Mouse (Mus musculus) heart, adult 2 months (tissue): ENCODE measurements around the gene Acvr1. TPM values are rescaled to one million over a fixed set of nuclear protein-coding genes. Genes with fewer than 3 reads are reported as not detected.

Experiments
- DNase-seq, 2 experiments: peaks; one replicate each; pipeline ENCODE4 v3.0.0; 2021
- H3K27ac ChIP-seq: fragments of 200-600 bp; 2 replicates; pipeline ENCODE4 v1.8.1; 2022
- H3K27me3 ChIP-seq: fragments of 200-500 bp; 2 replicates; pipeline ENCODE4 v1.6.1; 2012; ENCODE audit warnings: mild to moderate bottlenecking, low read length, inconsistent platforms, mixed read lengths; ENCODE audit not compliant: control insufficient read depth, insufficient read depth
- H3K36me3 ChIP-seq: fragments of 200-500 bp; 2 replicates; pipeline ENCODE4 v1.6.1; 2012; ENCODE audit warnings: low read length, inconsistent platforms; ENCODE audit not compliant: control insufficient read depth, insufficient read depth
- H3K4me1 ChIP-seq: fragments of 200-500 bp; 2 replicates; pipeline ENCODE4 v1.6.1; 2011; ENCODE audit warnings: low read length; ENCODE audit not compliant: control insufficient read depth, insufficient read depth
- H3K4me3 ChIP-seq: fragments of 200-600 bp; 2 replicates; pipeline ENCODE4 v1.8.1; 2022
- H3K79me2 ChIP-seq: fragments of 200-500 bp; replicated peaks from 2 replicates; pipeline ENCODE4 v1.6.1; 2012; ENCODE audit warnings: mild to moderate bottlenecking, inconsistent platforms, low read length, moderate library complexity, mixed read lengths; ENCODE audit not compliant: control insufficient read depth, insufficient read depth
- H3K9ac ChIP-seq: fragments of 200-500 bp; 2 replicates; pipeline ENCODE4 v1.6.1; 2012; ENCODE audit warnings: low read depth, mild to moderate bottlenecking, control low read depth, inconsistent platforms, low read length, mixed read lengths
- CTCF ChIP-seq: fragments of 200-600 bp; IDR thresholded peaks from 2 replicates; pipeline ENCODE4 v1.8.1; 2022; ENCODE audit warnings: antibody characterized with exemption, mild to moderate bottlenecking, moderate library complexity
- EP300 ChIP-seq: fragments of 200-500 bp; IDR thresholded peaks from 2 replicates; pipeline ENCODE4 v1.6.1; 2011; ENCODE audit warnings: low read depth, low read length, control low read depth; ENCODE audit not compliant: insufficient read depth
- POLR2A ChIP-seq: fragments of 200-500 bp; IDR thresholded peaks from 2 replicates; pipeline ENCODE4 v1.6.1; 2011; ENCODE audit warnings: mild to moderate bottlenecking, low read depth, low read length, control low read depth; ENCODE audit not compliant: insufficient read depth
- WGBS: fragments of 180-500 bp; shearing (Covaris S2); methylation state at CpG from one replicate; pipeline ENCODE4 v1.1.7; 2018; 5-methylcytosine and 5-hydroxymethylcytosine counted together
- intact Hi-C: fragments of 180-260 bp; cut with DNase I; formaldehyde crosslinking; loops from one replicate; pipeline ENCODE4 v1.15.1; 2025
- long read RNA-seq: library from polyadenylated mRNA; stranded (forward); transcript quantifications from one replicate; pipeline ENCODE4 v2.0.0, GENCODE M21; 2021
- polyA plus RNA-seq: library from polyadenylated mRNA; depleted of rRNA; stranded (reverse); fragments of >200 nt; gene quantifications from 2 replicates; pipeline ENCODE4 v1.2.3, GENCODE M21; 2012; rRNA removed
- total RNA-seq, 2 experiments: library from RNA; stranded (reverse); gene quantifications; 2 replicates each; pipeline ENCODE4 v1.2.3; 2021

Gene Acvr1
- total RNA-seq, result 10 to 100 TPM; 14.6 to 15.7 TPM
- polyA plus RNA-seq, result 7.4 and 12.1 TPM in 2 replicates
- long read RNA-seq, transcript Acvr1-204 (12 exons, 3,050 nt), result major isoform, 6 of 10 reads
- long read RNA-seq, partial matches to known transcripts, result 1 of 10 reads
- long read RNA-seq, other reads (novel, unspliced or antisense), result 0 of 10 reads

DNA sequence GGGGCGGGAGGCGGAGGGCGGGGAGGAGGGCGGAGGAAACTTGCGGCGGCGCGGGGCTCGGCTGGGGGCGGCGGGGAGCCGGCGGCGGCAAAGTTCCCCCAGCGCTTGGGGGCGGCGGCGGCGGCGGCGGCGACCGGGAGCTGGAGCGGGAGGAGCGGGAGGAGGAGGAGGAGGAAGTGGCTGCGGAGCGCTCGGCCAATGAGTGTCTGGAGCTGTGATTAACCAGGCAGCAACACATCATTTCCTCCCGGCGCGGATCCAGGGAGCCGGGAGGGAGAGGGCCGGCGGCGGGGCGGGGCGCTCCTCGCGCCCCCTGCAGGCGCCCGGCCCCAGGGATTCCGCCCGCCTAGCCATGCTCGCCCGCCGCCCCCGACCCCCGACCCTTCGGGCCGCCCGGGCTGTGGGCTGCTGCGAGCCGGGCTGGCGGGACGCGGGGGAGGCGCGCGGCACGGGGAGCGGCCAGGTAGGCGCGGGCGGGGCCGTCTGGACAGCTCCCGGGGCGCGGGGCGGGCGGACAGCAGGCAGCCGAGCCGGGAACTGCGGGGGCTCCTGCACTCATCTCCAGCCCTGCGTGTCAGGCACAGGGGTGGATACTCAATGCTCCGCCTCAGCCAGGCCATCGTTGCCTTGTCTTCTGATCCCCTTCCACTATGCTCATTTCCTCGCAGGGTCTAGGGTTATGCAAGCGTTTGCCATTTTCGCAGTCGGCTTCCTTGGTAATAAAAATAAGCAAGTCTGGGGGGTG, at the start of gene Acvr1, which contains the start of gene Upp2:
TSS of gene Acvr1 (minus strand) at position 92 of the 745 bp plus-strand sequence.
TSS of gene Upp2 (plus strand) at position 233 of the 745 bp plus-strand sequence.
- H3K9ac ChIP-seq, result peak within 1 kb of the TSS; percentile 96
- H3K4me3 ChIP-seq, result peak within 1 kb of the TSS; percentile 77
- DNase-seq, result peak; percentile 90 to 94
- H3K4me1 ChIP-seq, result peaks cover 13% of the 10 kb centered on the region
- intact Hi-C loops, result loop anchor here (1.0 to 5.0 kb wide), 4 partner anchors 34 to 100 kb away; no protein-coding TSS in a partner anchor
- WGBS, result under 1% methylated on average over 58 of the region's 80 CpGs
- peak; percentile 67 for TF ChIP-seq CTCF
- TF ChIP-seq EP300, result no peak
- peak; percentile 27; the same call in 1 of the 2 replicates for TF ChIP-seq POLR2A
- no peaks in the 10 kb centered on the region for H3K36me3 ChIP-seq
- H3K27me3 ChIP-seq, result no peaks in the 10 kb centered on the region
- H3K79me2 ChIP-seq, result peaks cover 10% of the 10 kb centered on the region
- H3K27ac ChIP-seq, result peak within 1 kb of the TSS; percentile 91

DNA sequence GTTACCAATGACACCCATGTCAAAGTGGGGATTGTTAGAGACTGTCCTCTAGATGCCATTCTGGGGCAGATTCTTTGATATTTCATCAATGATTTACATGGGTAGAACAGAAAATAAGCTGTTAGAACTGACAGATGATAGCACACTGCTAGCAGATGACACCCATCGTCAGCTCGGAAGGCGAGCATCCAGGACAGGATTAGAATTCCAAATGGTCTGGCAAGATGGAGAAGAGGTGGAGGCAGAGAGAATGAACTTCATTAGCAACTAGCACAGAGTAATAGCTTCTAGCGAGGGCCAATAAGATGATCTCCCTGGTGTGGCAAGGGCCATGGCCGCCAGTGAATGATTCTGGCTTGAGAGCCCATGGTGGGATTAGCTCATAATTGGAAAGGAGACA, 48.8 kb upstream of the Acvr1 start:
- Histone ChIP-seq H3K4me3 (no peak overlapping the region), H3K79me2 (no peaks in the 10 kb centered on the region), H3K4me1 (no peaks in the 10 kb centered on the region), H3K27ac (no peak overlapping the region), H3K9ac (no peak overlapping the region), H3K36me3 (no peaks in the 10 kb centered on the region), H3K27me3 (no peaks in the 10 kb centered on the region)
- intact Hi-C loops, result loop anchor here (2.0 kb wide), 1 partner anchor 139 kb away; no protein-coding TSS in a partner anchor
- WGBS, result 90% methylated on average over 5 of the region's 5 CpGs
- TF ChIP-seq CTCF (no peak), POLR2A (no peak), EP300 (no peak)
- DNase-seq, result no peak

DNA sequence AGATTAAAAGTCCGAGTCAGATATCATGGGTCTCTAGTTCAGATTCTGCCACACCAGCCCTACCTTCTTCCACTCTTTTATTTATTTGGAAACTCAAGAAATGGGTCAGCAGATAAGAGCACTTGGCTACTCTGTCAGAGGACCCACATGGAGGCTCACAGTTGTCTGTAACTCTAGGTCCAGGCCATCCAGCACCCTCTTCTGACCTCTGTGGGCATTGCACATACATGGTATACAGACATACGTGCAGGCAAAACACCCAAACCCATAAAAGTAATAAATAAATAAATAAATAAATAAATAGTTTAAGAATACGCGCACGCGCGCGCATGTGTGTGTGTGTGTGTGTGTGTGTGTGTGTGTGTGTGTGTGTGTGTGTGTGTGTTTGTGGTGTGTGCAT, 47.9 kb upstream of the Acvr1 start:
- H3K9ac ChIP-seq, result no peak overlapping the region
- WGBS, result 94% methylated on average over 8 of the region's 8 CpGs
- intact Hi-C loops, result no loop called here

DNA sequence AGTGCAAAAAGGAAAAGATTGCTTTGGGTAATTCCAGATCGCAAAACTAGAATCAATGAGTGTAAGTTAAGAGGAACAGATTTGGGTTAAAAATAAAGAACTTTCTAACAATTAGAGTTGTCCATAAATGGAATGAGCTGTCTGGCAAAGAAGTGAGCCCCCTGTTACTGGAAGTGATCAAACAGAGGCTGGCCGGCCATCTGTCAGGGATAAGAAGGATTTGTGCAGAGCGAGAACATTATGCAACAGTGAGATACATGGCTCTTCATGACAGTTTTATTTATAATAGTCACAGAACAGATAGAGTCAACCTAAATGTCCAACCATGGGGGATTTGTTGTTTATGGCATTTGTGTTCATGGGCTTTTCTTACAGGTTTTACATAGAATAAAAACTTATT, 46.8 kb upstream of the Acvr1 start:
- Histone ChIP-seq H3K4me3 (no peak overlapping the region), H3K36me3 (no peaks in the 10 kb centered on the region), H3K9ac (no peak overlapping the region), H3K4me1 (no peaks in the 10 kb centered on the region), H3K27me3 (no peaks in the 10 kb centered on the region), H3K27ac (no peak overlapping the region), H3K79me2 (no peaks in the 10 kb centered on the region)
- TF ChIP-seq CTCF (no peak), POLR2A (no peak), EP300 (no peak)
- DNase-seq, result no peak
- intact Hi-C loops, result no loop called here
- 77% methylated on average over 3 of the region's 3 CpGs for WGBS

More for the DNA sequence above, 47.9 kb upstream of the Acvr1 start:
- Histone ChIP-seq H3K4me3 (no peak overlapping the region), H3K27ac (no peak overlapping the region), H3K27me3 (no peaks in the 10 kb centered on the region), H3K4me1 (no peaks in the 10 kb centered on the region), H3K79me2 (no peaks in the 10 kb centered on the region), H3K36me3 (no peaks in the 10 kb centered on the region)
- TF ChIP-seq EP300 (no peak), CTCF (peak; percentile 45)
- DNase-seq, result no peak

DNA sequence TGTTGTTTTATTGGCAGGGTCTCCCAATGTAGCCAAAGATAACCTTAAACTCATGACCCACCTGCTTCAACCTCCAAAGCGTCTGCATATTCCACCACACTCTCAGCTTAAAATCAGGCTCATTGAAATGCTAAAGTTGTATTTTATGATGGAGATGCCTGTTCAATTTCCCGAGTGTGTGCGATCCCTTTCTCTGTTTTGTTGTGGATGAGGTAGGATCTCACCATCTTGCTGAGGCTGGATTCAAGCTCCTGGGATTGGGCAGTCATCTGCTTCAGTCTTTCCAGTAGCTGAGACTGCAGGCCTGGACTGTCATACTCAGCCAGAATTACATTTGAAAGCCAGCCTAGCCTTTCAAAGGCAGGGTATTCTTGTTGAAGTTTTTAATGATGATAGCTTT, 37.8 kb upstream of the Acvr1 start:
- Histone ChIP-seq H3K4me3 (no peak overlapping the region), H3K36me3 (no peaks in the 10 kb centered on the region), H3K79me2 (no peaks in the 10 kb centered on the region), H3K27me3 (no peaks in the 10 kb centered on the region), H3K27ac (no peak overlapping the region), H3K4me1 (no peaks in the 10 kb centered on the region), H3K9ac (no peak overlapping the region)
- no peak for TF ChIP-seq EP300
- no peak for TF ChIP-seq POLR2A
- no peak for TF ChIP-seq CTCF
- no peak for DNase-seq
- WGBS, result 97% methylated on average over 3 of the region's 3 CpGs
- intact Hi-C loops, result no loop called here

DNA sequence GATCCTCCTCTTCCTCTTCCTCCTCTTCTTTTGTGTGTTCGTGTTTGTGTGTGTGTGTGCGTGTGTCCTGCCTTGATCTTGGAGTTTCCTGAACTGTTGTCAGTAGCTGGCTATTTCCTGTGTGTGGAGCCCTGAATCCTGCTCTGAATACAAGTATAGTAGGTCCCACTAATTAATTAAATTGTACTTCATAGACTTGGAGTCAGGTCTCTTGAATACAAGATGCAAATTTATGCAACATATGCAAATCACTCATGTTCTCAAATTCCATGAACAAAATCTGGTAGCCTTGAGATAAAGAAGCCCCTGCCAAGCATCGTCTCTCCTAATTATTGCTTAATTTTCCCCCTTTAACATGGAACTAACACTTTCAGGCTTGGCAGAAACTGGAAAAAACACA, 36.4 kb upstream of the Acvr1 start:
- H3K27ac ChIP-seq, result no peak overlapping the region
- no peak overlapping the region for H3K4me3 ChIP-seq
- no peak overlapping the region for H3K9ac ChIP-seq
- H3K4me1 ChIP-seq, result no peaks in the 10 kb centered on the region
- no peaks in the 10 kb centered on the region for H3K79me2 ChIP-seq
- intact Hi-C loops, result no loop called here
- H3K27me3 ChIP-seq, result no peaks in the 10 kb centered on the region
- TF ChIP-seq POLR2A (no peak), CTCF (no peak), EP300 (no peak)
- H3K36me3 ChIP-seq, result no peaks in the 10 kb centered on the region
- no peak for DNase-seq
- 61% methylated on average over 3 of the region's 3 CpGs for WGBS
